ENCODE assay signal across 10 mouse cellular contexts in genomic region chr2:121415103-121415502, GRCm38 (mm10). TPM values are rescaled to one million over a fixed set of nuclear protein-coding genes. Genes with fewer than 3 reads are reported as not detected.
DNase-seq lines count a peak whose midpoint lies in the region; ATAC-seq and TF ChIP-seq lines count a peak whose summit lies in the region.
"Had no signal": no experiment of that assay in that cellular context is flagged by ENCODE, and none has a peak within 500 bp of the region (broad histone marks: within the 10 kb centered on the region; RNA-seq: fewer than 3 reads in every experiment).

No protein-coding gene starts in this region.

- no peak overlapping the region for H3K27ac ChIP-seq in heart, embryonic 11.5 days (ENCODE audit: low read depth, low read length)
- no peak overlapping the region for H3K27ac ChIP-seq in hindbrain, embryonic 13.5 days
- no peak overlapping the region for H3K27ac ChIP-seq in midbrain, embryonic 11.5 days (ENCODE audit: low read depth, low read length)
- H3K27ac ChIP-seq in thymus, adult 2 months (ENCODE audit: control insufficient read depth, insufficient read depth, low read length) = no peak overlapping the region

- no peak for TF ChIP-seq POLR2A in thymus, adult 2 months (IDR thresholded peaks at IDR 0.05; ENCODE audit: control insufficient read depth, extremely low read depth, insufficient read depth, low read length, poor library complexity)

- ATAC-seq in heart, embryonic 11.5 days (replicated peaks; ENCODE audit: insufficient number of reproducible peaks, low FRiP score, low TSS enrichment) = no peak
- no peak for ATAC-seq in G1E (ENCODE audit: extremely low read depth, insufficient number of reproducible peaks, low FRiP score, poor library complexity, severe bottlenecking)
- no peak for ATAC-seq in hindbrain, embryonic 13.5 days (ENCODE audit: low FRiP score)
- no peak for ATAC-seq in midbrain, embryonic 11.5 days (ENCODE audit: low FRiP score)

- H3K36me3 ChIP-seq in heart, embryonic 11.5 days (ENCODE audit: control insufficient read depth, insufficient read depth, low read length) = peaks cover 7% of the 10 kb centered on the region
- H3K36me3 ChIP-seq in G1E (replicated peaks) = peaks cover 46% of the 10 kb centered on the region
- H3K36me3 ChIP-seq in hindbrain, embryonic 13.5 days = peaks cover 17% of the 10 kb centered on the region
- H3K36me3 ChIP-seq in midbrain, embryonic 11.5 days (ENCODE audit: control insufficient read depth, insufficient read depth, low read length) = peaks cover 8% of the 10 kb centered on the region; the same call in 1 of the 2 replicates
- peaks cover 9% of the 10 kb centered on the region; the same call in 1 of the 2 replicates for H3K36me3 ChIP-seq in thymus, adult 2 months (ENCODE audit: control insufficient read depth, insufficient read depth, low read length)

- intact Hi-C loops in heart, postnatal 10 days (cut with DNase I) = no loop called here

- no peaks in the 10 kb centered on the region for H3K9me3 ChIP-seq in heart, embryonic 11.5 days (replicated peaks; ENCODE audit: control insufficient read depth, low read length)
- no peaks in the 10 kb centered on the region for H3K9me3 ChIP-seq in G1E (replicated peaks)
- H3K9me3 ChIP-seq in hindbrain, embryonic 13.5 days = no peaks in the 10 kb centered on the region
- no peaks in the 10 kb centered on the region for H3K9me3 ChIP-seq in midbrain, embryonic 11.5 days (ENCODE audit: control insufficient read depth, low read length)

- H3K27me3 ChIP-seq in heart, embryonic 11.5 days (ENCODE audit: control insufficient read depth, insufficient read depth, low read length) = no peaks in the 10 kb centered on the region
- no peaks in the 10 kb centered on the region for H3K27me3 ChIP-seq in G1E (ENCODE audit: insufficient read depth, low read length)
- no peaks in the 10 kb centered on the region for H3K27me3 ChIP-seq in hindbrain, embryonic 13.5 days
- H3K27me3 ChIP-seq in midbrain, embryonic 11.5 days (ENCODE audit: control insufficient read depth, insufficient read depth, low read length) = no peaks in the 10 kb centered on the region
- H3K27me3 ChIP-seq in thymus, adult 2 months (ENCODE audit: control insufficient read depth, insufficient read depth, low read length) = no peaks in the 10 kb centered on the region

- H3K4me1 ChIP-seq in heart, embryonic 11.5 days (ENCODE audit: control insufficient read depth, insufficient read depth, low read length) = peaks cover 16% of the 10 kb centered on the region
- H3K4me1 ChIP-seq in G1E (ENCODE audit: insufficient read depth, low read depth, low read length) = peaks cover 44% of the 10 kb centered on the region
- H3K4me1 ChIP-seq in hindbrain, embryonic 13.5 days (replicated peaks) = peaks cover 50% of the 10 kb centered on the region
- H3K4me1 ChIP-seq in midbrain, embryonic 11.5 days (ENCODE audit: control insufficient read depth, insufficient read depth, low read length) = peaks cover 16% of the 10 kb centered on the region
- H3K4me1 ChIP-seq in thymus, adult 2 months (replicated peaks; ENCODE audit: control insufficient read depth, insufficient read depth, low read length) = peaks cover 7% of the 10 kb centered on the region

- TF ChIP-seq CTCF in G1E (IDR thresholded peaks at IDR 0.05; ENCODE audit: low read depth, low read length) = no peak
- TF ChIP-seq CTCF in thymus, adult 2 months (IDR thresholded peaks at IDR 0.05; ENCODE audit: borderline replicate concordance, control insufficient read depth, extremely low read depth, insufficient read depth, low read length, poor library complexity) = no peak

- peak overlapping the region; percentile 69 for H3K9ac ChIP-seq in heart, embryonic 11.5 days (ENCODE audit: low read depth, low read length)
- peak overlapping the region; percentile 97 for H3K9ac ChIP-seq in hindbrain, embryonic 13.5 days
- H3K9ac ChIP-seq in midbrain, embryonic 11.5 days (ENCODE audit: low read length) = peak overlapping the region; percentile 31

- H3K4me2 ChIP-seq in heart, embryonic 11.5 days = peak overlapping the region; percentile 79
- peak overlapping the region; percentile 58 for H3K4me2 ChIP-seq in hindbrain, embryonic 13.5 days
- H3K4me2 ChIP-seq in midbrain, embryonic 11.5 days = peak overlapping the region; percentile 76

- DNase-seq in heart, postnatal 10 days = no peak
- no peak for DNase-seq in G1E (ENCODE audit: low spot score)
- DNase-seq in midbrain, embryonic 11.5 days (ENCODE audit: low spot score, missing footprints) = peak; percentile 80
- DNase-seq in thymus, adult 2 months = no peak
- no peak for DNase-seq in spleen, postnatal 36 days (ENCODE audit: low spot score in 2 of 2)
- no peak for DNase-seq in gastrocnemius, postnatal 4 days (ENCODE audit: low spot score in 2 of 2)
- DNase-seq: thymus, adult 18-20 months had no signal

- peak overlapping the region; percentile 97 for H3K4me3 ChIP-seq in heart, embryonic 11.5 days (ENCODE audit: low read depth, low read length)
- peak overlapping the region; percentile 97; the same call in 1 of the 2 replicates for H3K4me3 ChIP-seq in G1E (ENCODE audit: low read depth, low read length)
- peak overlapping the region; percentile 98 for H3K4me3 ChIP-seq in hindbrain, embryonic 13.5 days
- H3K4me3 ChIP-seq in midbrain, embryonic 11.5 days (ENCODE audit: low read depth, low read length) = peak overlapping the region; percentile 99
- no peak overlapping the region for H3K4me3 ChIP-seq in thymus, adult 2 months (ENCODE audit: control insufficient read depth, insufficient read depth, low read length)

- 53% methylated on average over 3 of the region's 3 CpGs for WGBS in heart, embryonic 11.5 days (ENCODE audit: insufficient replicate concordance)
- WGBS in hindbrain, embryonic 13.5 days = 42% methylated on average over 3 of the region's 3 CpGs
- WGBS in midbrain, embryonic 11.5 days = 78% methylated on average over 3 of the region's 3 CpGs
- WGBS in thymus, adult 2 months = 34% methylated on average over 3 of the region's 3 CpGs

RNA-seq across cellular contexts. Expression of gene Catsper2, which starts 1.5 kb away (rescaled TPM):
- 2.7 and 3.4 TPM in 2 replicates for polyA plus RNA-seq in heart, embryonic 11.5 days (2014; fragmentation: Nextera tagmentation; extraction: Ambion mirVana)
- 1 to 10 TPM; 2.2 to 3.2 TPM for total RNA-seq in heart, postnatal 10 days (2021)
- total RNA-seq in G1E (2014; fragmentation: Nextera tagmentation) = 2.9 and 3.4 TPM in 2 replicates
- total RNA-seq in G1E (2017) = 0.55 and 1.2 TPM in 2 replicates
- 0.11 and 0.13 TPM in 2 replicates for polyA plus RNA-seq in G1E (2012)
- 5.7 and 6.8 TPM in 2 replicates for polyA plus RNA-seq in hindbrain, embryonic 13.5 days (2015; fragmentation: Nextera tagmentation; extraction: Ambion mirVana)
- 1.6 and 2.0 TPM in 2 replicates for polyA plus RNA-seq in midbrain, embryonic 11.5 days (2014; fragmentation: Nextera tagmentation; extraction: Ambion mirVana)
- 2.1 and 2.6 TPM in 2 replicates for polyA plus RNA-seq in thymus, adult 2 months (2012; rRNA removed)
- 1 to 10 TPM; 3.1 to 4.0 TPM for total RNA-seq in gastrocnemius, postnatal 4 days (2021)

RNA-seq across cellular contexts. Expression of gene Pdia3, which starts 1.5 kb away (rescaled TPM):
- polyA plus RNA-seq in heart, embryonic 11.5 days (2014; fragmentation: Nextera tagmentation; extraction: Ambion mirVana) = 489 and 639 TPM in 2 replicates
- total RNA-seq in heart, postnatal 10 days (2021) = 100 to 1,000 TPM; 141 to 172 TPM
- total RNA-seq in G1E (2014; fragmentation: Nextera tagmentation) (233 and 263 TPM in 2 replicates), G1E (2017) (90.1 and 104 TPM in 2 replicates)
- polyA plus RNA-seq in G1E (2012) = 315 and 418 TPM in 2 replicates
- polyA plus RNA-seq in hindbrain, embryonic 13.5 days (2015; fragmentation: Nextera tagmentation; extraction: Ambion mirVana) = 386 and 398 TPM in 2 replicates
- polyA plus RNA-seq in midbrain, embryonic 11.5 days (2014; fragmentation: Nextera tagmentation; extraction: Ambion mirVana) = 505 and 510 TPM in 2 replicates
- 550 and 817 TPM in 2 replicates for polyA plus RNA-seq in thymus, adult 2 months (2012; rRNA removed)
- 100 to 1,000 TPM; 197 to 210 TPM for total RNA-seq in gastrocnemius, postnatal 4 days (2021)

RNA-seq across cellular contexts. Expression of gene Strc, which starts 28.1 kb away (rescaled TPM):
- polyA plus RNA-seq in heart, embryonic 11.5 days (2014; fragmentation: Nextera tagmentation; extraction: Ambion mirVana) = 0.03 TPM in 1 of 2 replicates, not detected in the other
- total RNA-seq in heart, postnatal 10 days (2021) = not detected
- total RNA-seq in G1E (2014; fragmentation: Nextera tagmentation) (not detected in 2 replicates), G1E (2017) (0.05 TPM in 1 of 2 replicates, not detected in the other)
- not detected in 2 replicates for polyA plus RNA-seq in G1E (2012)
- not detected in 2 replicates for polyA plus RNA-seq in hindbrain, embryonic 13.5 days (2015; fragmentation: Nextera tagmentation; extraction: Ambion mirVana)
- not detected in 2 replicates for polyA plus RNA-seq in midbrain, embryonic 11.5 days (2014; fragmentation: Nextera tagmentation; extraction: Ambion mirVana)
- 0.47 TPM in 2 replicates for polyA plus RNA-seq in thymus, adult 2 months (2012; rRNA removed)
- not detected for total RNA-seq in gastrocnemius, postnatal 4 days (2021)
- total RNA-seq: common myeloid progenitor, adult 5-6 weeks had no signal

RNA-seq across cellular contexts. Expression of gene Ell3, which starts 29.0 kb away (rescaled TPM):
- polyA plus RNA-seq in heart, embryonic 11.5 days (2014; fragmentation: Nextera tagmentation; extraction: Ambion mirVana) = 1.6 and 2.4 TPM in 2 replicates
- total RNA-seq in heart, postnatal 10 days (2021) = under 1 TPM; 0.14 to 0.25 TPM
- total RNA-seq in G1E (2014; fragmentation: Nextera tagmentation) (not detected in 2 replicates), G1E (2017) (0.29 TPM in 1 of 2 replicates, not detected in the other)
- 0.02 TPM in 1 of 2 replicates, not detected in the other for polyA plus RNA-seq in G1E (2012)
- polyA plus RNA-seq in hindbrain, embryonic 13.5 days (2015; fragmentation: Nextera tagmentation; extraction: Ambion mirVana) = 2.5 and 2.8 TPM in 2 replicates
- polyA plus RNA-seq in midbrain, embryonic 11.5 days (2014; fragmentation: Nextera tagmentation; extraction: Ambion mirVana) = 2.2 and 2.5 TPM in 2 replicates
- polyA plus RNA-seq in thymus, adult 2 months (2012; rRNA removed) = 0.92 and 1.0 TPM in 2 replicates
- total RNA-seq in gastrocnemius, postnatal 4 days (2021) = under 1 TPM in 1 of 2 experiments, not detected in 1; 0.16 TPM
- total RNA-seq: common myeloid progenitor, adult 5-6 weeks had no signal

RNA-seq across cellular contexts. Expression of gene Serf2, which starts 33.9 kb away (rescaled TPM):
- 603 and 608 TPM in 2 replicates for polyA plus RNA-seq in heart, embryonic 11.5 days (2014; fragmentation: Nextera tagmentation; extraction: Ambion mirVana)
- 100 to 1,000 TPM; 407 to 422 TPM for total RNA-seq in heart, postnatal 10 days (2021)
- total RNA-seq in G1E (2014; fragmentation: Nextera tagmentation) = 123 and 125 TPM in 2 replicates
- total RNA-seq in G1E (2017) = 282 and 373 TPM in 2 replicates
- polyA plus RNA-seq in G1E (2012) = 206 and 279 TPM in 2 replicates
- polyA plus RNA-seq in hindbrain, embryonic 13.5 days (2015; fragmentation: Nextera tagmentation; extraction: Ambion mirVana) = 391 and 404 TPM in 2 replicates
- polyA plus RNA-seq in midbrain, embryonic 11.5 days (2014; fragmentation: Nextera tagmentation; extraction: Ambion mirVana) = 467 and 471 TPM in 2 replicates
- 370 and 498 TPM in 2 replicates for polyA plus RNA-seq in thymus, adult 2 months (2012; rRNA removed)
- 100 to 1,000 TPM; 381 to 422 TPM for total RNA-seq in gastrocnemius, postnatal 4 days (2021)

Comparison
In these comparisons a context has a peak if more than half of its experiments do, and no peak if none do; other contexts are left out.
1. H3K9ac ChIP-seq: peak in every context shown above with its lines; median percentile 97 in hindbrain, embryonic 13.5 days; 69 in heart, embryonic 11.5 days; 31 in midbrain, embryonic 11.5 days.